Mouse (Mus musculus) brain, adult 2 months (tissue): Measurements from ENCODE around the gene Gm44579.

Experiments
- DNase-seq: peaks from one replicate; pipeline ENCODE4 v3.0.0; 2011; ENCODE audit warnings: low read depth, low spot score

Gm44579 gene

GRCm38 (mm10) chr15:98167645-98168621 lies 52.8 kb downstream of the Gm44579 start:
- DNase-seq, result peak; percentile 97

- peak; percentile 75 for DNase-seq
Measured at GRCm38 (mm10) chr15:98166963-98167644, 53.7 kb downstream of the Gm44579 start, which contains the start of gene Ccdc184. Gene Ccdc184 (plus strand): TSS chr15:98167158.

- DNase-seq, result no peak
Measured at GRCm38 (mm10) chr15:98165525-98165924, 55.3 kb downstream of the Gm44579 start, which contains the start of gene Asb8. Gene Asb8 (minus strand): TSS chr15:98165625.

GRCm38 (mm10) chr15:98162561-98162960 lies 58.2 kb downstream of the Gm44579 start:
- DNase-seq, result no peak

- no peak for DNase-seq
Measured at GRCm38 (mm10) chr15:98161026-98161805, 59.6 kb downstream of the Gm44579 start.

GRCm38 (mm10) chr15:98157253-98157652 lies 63.5 kb downstream of the Gm44579 start:
- DNase-seq, result no peak

GRCm38 (mm10) chr15:98155944-98156343 lies 64.8 kb downstream of the Gm44579 start:
- DNase-seq, result no peak

GRCm38 (mm10) chr15:98155272-98155671 lies 65.5 kb downstream of the Gm44579 start:
- no peak for DNase-seq

GRCm38 (mm10) chr15:98154631-98155030 lies 66.1 kb downstream of the Gm44579 start:
- no peak for DNase-seq

- no peak for DNase-seq
Measured at GRCm38 (mm10) chr15:98154146-98154545, 66.6 kb downstream of the Gm44579 start.

- DNase-seq, result peak; percentile 79
Measured at GRCm38 (mm10) chr15:98153625-98154024, 67.2 kb downstream of the Gm44579 start.

GRCm38 (mm10) chr15:98152916-98153315 lies 67.9 kb downstream of the Gm44579 start:
- no peak for DNase-seq

GRCm38 (mm10) chr15:98149166-98149602 lies 71.6 kb downstream of the Gm44579 start:
- DNase-seq, result no peak

- peak; percentile 94 for DNase-seq
Measured at GRCm38 (mm10) chr15:98148356-98148755, 72.4 kb downstream of the Gm44579 start.

- peak; percentile 96 for DNase-seq
Measured at GRCm38 (mm10) chr15:98145559-98146181, 75.1 kb downstream of the Gm44579 start.

- no peak for DNase-seq
Measured at GRCm38 (mm10) chr15:98144861-98145507, 75.8 kb downstream of the Gm44579 start.

GRCm38 (mm10) chr15:98142515-98142914 lies 78.3 kb downstream of the Gm44579 start:
- DNase-seq, result peak; percentile 53

GRCm38 (mm10) chr15:98140809-98141208 lies 80.0 kb downstream of the Gm44579 start:
- no peak for DNase-seq

GRCm38 (mm10) chr15:98139763-98140162 lies 81.0 kb downstream of the Gm44579 start:
- DNase-seq, result no peak

GRCm38 (mm10) chr15:98136871-98137270 lies 83.9 kb downstream of the Gm44579 start:
- no peak for DNase-seq
